Mouse (Mus musculus): ENCODE measurements around the gene Cul9.

- TF ChIP-seq CTCF (IDR thresholded peaks at IDR 0.05; ENCODE audit: control insufficient read depth, insufficient read depth, low read length): no peak
- no peak for TF ChIP-seq POLR2A (IDR thresholded peaks at IDR 0.05; ENCODE audit: borderline replicate concordance, control insufficient read depth, low read depth, low read length)
Measured at GRCm38 (mm10) chr17:46543661-46544060, 2.5 kb downstream of the Cul9 start.

All from bone marrow, adult 2 months (tissue).